Mouse (Mus musculus) lung, adult 2 months (tissue): Measurements from ENCODE around the gene Suv39h1.
"Not testable (repeated sequence)": the region's sequence is repeated elsewhere in the genome, so short reads cannot be mapped to it uniquely, and the experiment has no call there.

Experiments used
- CTCF ChIP-seq: fragments of 200-500 bp; IDR thresholded peaks from 2 replicates; pipeline ENCODE4 v1.5.1; 2011; ENCODE audit warnings: mild to moderate bottlenecking, low read length, control low read depth; ENCODE audit not compliant: insufficient read depth
- POLR2A ChIP-seq: fragments of 200-500 bp; IDR thresholded peaks from 2 replicates; pipeline ENCODE4 v1.6.1; 2011; ENCODE audit warnings: low read depth, mild to moderate bottlenecking, control low read depth, low read length, borderline replicate concordance; ENCODE audit errors: extremely low read depth

DNA sequence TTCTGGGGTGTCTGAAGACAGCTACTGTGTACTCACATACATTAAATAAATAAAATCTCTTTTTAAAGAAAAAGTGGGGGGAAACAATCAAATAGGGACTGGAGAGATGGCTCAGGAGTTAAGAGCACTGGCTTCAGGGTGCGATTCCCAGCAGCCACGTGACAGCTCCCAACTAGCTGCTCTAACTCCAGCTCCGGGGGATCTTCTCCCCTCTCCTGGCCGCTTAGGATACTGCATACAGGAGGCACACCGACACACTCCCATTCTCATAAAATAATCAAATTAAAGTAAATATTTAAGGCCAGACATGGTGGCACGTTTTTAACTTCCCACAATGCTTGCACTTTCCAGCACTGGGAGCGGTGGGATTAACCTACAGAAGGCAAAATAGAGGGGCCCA is 58.9 kb downstream of the Suv39h1 start:
- TF ChIP-seq POLR2A, CTCF: not testable (repeated sequence)
